Mouse (Mus musculus) cortical plate, adult 2 months (tissue): Measurements from ENCODE around the gene Wfdc10.

Source experiments
- CTCF ChIP-seq: fragments of 200-500 bp; IDR thresholded peaks from 2 replicates; pipeline ENCODE4 v1.5.1; 2011; ENCODE audit warnings: mild to moderate bottlenecking, control low read depth, low read length; ENCODE audit not compliant: insufficient read depth; ENCODE audit errors: extremely low read depth
- POLR2A ChIP-seq: fragments of 200-500 bp; IDR thresholded peaks from 2 replicates; pipeline ENCODE4 v1.6.1; 2011; ENCODE audit warnings: mild to moderate bottlenecking, low read length, control low read depth; ENCODE audit not compliant: insufficient read depth; ENCODE audit errors: extremely low read depth

DNA sequence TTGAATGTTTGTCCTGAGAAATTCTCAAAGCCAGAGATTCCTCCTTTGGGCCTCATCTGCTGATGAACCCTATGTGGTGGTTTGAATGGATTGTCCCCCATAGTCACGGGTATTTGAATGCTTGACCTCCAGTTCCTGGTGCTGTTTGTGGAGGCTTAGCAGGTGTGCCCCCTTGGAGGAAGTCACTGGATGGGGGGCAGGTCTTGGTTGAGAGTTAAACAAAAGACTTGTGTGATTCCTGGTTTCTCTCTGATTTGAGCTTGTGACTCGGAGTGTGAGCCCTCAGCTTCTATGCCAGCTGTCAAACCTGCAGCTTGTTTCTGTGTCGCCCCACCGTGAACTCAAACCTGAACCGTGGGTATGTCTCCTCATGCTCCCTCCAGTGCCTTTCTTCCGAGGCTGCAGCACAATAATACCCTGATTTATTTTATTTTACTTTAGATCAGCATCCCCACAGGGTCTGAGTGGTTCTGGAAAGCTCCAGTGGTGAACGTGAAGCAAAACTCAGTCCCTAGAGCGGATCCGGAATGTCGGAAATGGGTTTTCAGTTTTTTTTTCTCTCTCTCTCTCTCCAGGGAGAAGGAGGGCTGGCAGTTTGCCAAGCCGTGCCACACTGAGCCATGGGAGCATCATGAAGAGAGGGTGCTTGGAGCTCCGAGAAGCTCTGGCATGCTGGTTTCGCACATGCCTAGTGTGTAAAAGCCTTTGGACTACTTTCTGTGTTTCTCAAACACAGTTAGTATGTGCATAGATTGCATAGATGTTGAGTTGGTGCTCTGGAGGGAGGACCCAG, 13.8 kb upstream of the Wfdc10 start:
- no peak for TF ChIP-seq POLR2A
- no peak for TF ChIP-seq CTCF
